Mouse (Mus musculus) liver, embryonic 14 days (tissue): ENCODE results near the gene Alg5. TPM values are rescaled to one million over a fixed set of nuclear protein-coding genes. Genes with fewer than 3 reads are reported as not detected.

Experiments
- polyA plus RNA-seq: library from polyadenylated mRNA; depleted of rRNA; stranded (reverse); fragments of >200 nt; gene quantifications from 2 replicates; pipeline ENCODE4 v1.2.3, GENCODE M21; 2012; rRNA removed

The Alg5 gene
- polyA plus RNA-seq, result 12.8 and 15.0 TPM in 2 replicates

GRCm38 (mm10) chr3:54735247-54736046 lies at the start of gene Alg5, which contains the start of gene Exosc8:
TSS of gene Alg5 (plus strand) at chr3:54735539.
TSS of gene Exosc8 (minus strand) at chr3:54735393.

DNA sequence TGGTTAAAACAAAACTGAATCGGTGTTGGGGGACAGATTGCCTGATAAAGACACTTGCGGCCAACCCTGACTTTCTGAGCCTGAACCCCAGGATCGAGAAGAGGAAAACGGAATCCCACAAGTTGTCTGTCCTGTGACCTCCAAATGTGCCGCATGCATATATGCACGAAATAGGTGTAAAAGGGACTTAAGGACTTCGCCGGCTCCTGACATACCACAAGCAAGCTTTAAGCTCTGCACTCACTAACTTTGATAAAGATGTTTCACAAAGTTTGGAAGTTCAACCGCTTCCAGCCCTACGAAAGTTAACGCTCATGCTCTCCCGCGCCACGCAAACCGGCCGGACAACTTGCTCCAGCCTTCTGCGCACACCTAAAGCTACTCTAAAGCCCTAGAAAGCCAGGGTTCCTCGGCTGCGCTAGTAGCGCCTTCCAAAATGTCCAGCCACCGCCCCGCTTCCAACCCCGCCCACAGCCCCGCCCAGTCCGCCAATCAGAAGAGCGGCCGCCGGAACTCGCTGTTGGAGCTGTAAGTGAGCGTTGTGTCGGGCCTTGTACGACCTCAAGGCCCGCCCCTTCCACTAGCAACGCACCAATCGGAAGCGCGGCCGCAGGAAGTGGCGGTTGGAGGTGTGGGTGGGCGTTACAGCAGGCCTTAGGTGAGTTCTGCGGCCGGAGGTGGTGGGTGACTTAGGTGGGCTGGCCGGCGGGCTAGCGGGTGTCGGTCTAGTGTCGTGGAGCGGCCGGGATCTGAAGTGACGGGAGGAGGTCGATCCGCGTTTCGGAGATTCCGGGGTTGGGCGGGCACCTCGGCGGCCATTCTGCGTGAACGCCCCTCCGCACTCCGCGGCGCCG lies 42.9 kb upstream of the Alg5 start, which contains the start of gene Supt20:
Supt20 (plus strand) TSS at position 606 of the 854 bp plus-strand sequence.

DNA sequence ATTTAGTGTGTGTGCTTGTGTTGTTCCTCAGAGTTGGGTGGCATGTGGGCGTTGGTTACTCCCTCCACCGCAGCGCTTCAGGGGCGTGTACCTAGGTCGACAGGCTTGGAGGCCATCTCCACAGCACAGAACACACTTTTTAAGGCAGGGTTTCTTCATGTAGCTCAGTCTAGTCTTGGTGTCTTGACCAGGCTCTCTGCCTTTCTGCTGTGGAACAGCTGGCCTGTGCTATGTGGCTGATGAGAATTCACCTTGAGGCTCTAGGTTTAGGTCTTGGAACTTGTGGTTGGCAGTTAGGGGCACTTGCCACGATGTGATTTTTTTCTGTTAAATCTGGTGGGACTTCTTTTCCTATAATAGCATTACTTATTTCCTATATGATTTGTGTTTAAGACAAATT lies 21.1 kb upstream of the Alg5 start, which contains the start of gene Gm21958:
Gm21958 (minus strand) TSS at position 101 of the 400 bp plus-strand sequence.

GRCm38 (mm10) chr3:54755145-54756041 lies 20.1 kb downstream of the Alg5 start, which contains the start of gene Smad9:
TSS of gene Smad9 (plus strand) at chr3:54755582.

Other genes starting within 250 kb of the Alg5 start
- 23.7 and 26.3 TPM in 2 replicates for gene Supt20, start 42.7 kb upstream of the Alg5 start, polyA plus RNA-seq
- not detected in 2 replicates for gene Gm21958, start 21.2 kb upstream of the Alg5 start, polyA plus RNA-seq
- gene Exosc8, start 146 bp upstream of the Alg5 start, polyA plus RNA-seq, result 75.6 and 76.6 TPM in 2 replicates
- gene Smad9, start 20.0 kb downstream of the Alg5 start, polyA plus RNA-seq, result 0.08 and 0.09 TPM in 2 replicates
- 17.6 and 18.5 TPM in 2 replicates for gene Rfxap, start 72.3 kb downstream of the Alg5 start, polyA plus RNA-seq
- 1.2 and 1.6 TPM in 2 replicates for gene Sertm1, start 180.3 kb downstream of the Alg5 start, polyA plus RNA-seq